Mouse (Mus musculus) heart, postnatal 0 days (tissue): Measurements from ENCODE around the gene Dlx4.

Experiments
- CTCF ChIP-seq: IDR thresholded peaks from 2 replicates; pipeline ENCODE4 v1.5.1; 2016; ENCODE audit warnings: antibody characterized with exemption, control low read depth, low read depth
- EP300 ChIP-seq: IDR thresholded peaks from 2 replicates; pipeline ENCODE4 v1.6.1; 2016; ENCODE audit warnings: antibody characterized with exemption, low read depth

DNA sequence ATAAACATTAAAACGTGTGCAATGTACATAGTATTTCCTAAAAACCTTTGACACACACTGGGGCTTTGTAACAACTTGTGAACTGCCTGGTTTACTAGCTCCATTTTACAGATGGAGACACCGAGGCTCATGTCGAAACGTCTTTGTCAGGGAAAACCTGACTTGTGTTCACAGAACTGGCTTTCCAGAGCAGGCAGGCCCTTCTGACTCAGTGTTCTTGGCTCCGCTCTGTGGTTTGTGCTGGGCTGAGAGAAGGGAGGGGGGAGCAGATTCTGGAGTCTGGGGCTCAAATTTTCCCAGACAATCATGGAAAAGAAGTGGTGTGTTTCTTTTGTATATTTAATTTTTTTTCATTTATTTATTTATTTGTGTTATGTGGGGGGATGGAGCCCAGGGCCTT is 7.6 kb upstream of the Dlx4 start:
- no peak for TF ChIP-seq CTCF
- TF ChIP-seq EP300: no peak
